ENCODE assay signal across 9 mouse cellular contexts in the genomic region with DNA sequence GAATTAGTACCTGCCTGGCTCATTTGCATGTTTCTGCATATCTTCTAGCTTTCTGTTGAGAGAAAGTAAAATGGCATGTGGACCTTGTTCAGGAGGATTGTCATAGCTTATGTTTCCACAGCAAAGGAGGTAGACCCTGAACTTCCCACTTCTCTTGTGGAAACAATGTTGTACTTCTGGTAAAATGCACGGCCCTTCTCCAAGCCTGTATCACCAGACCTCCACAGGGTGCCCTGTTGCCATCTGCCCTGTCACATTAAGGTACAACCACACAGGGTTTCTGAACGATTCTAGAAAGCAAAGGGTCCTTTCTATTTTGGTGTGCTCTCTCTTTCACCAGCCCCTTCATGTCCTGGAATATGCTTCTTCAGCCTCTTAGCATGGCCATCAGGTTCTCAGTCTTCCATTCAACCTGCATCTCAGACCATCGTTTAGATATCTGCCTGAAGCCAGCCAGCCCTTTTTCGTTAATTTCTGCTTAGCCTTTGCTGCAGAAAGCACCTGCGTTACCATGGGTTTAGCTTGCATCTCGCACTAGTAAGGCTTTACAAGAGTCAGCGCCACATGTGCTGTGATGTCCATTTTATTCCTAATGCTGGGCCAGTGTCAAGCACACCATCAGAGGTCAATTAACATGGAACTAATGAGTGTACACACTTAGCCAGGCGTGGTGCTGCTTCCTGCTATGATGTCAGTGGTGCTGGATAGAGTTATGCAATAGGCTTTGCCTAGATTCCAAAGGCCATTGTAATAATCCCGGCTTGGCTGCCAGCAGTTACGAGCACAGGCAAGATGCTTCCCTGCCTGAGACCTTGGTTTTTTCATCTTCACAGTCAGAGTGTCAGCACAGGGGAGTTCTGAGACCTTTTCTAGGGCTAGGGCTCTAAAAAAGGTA.
DNase-seq lines count a peak whose midpoint lies in the region; ATAC-seq and TF ChIP-seq lines count a peak whose summit lies in the region.
"Had no signal": no experiment of that assay in that cellular context is flagged by ENCODE, and none has a peak within 500 bp of the region (broad histone marks: within the 10 kb centered on the region; RNA-seq: fewer than 3 reads in every experiment).

No protein-coding gene starts in this region.

- intact Hi-C loops in heart, postnatal 14 days (cut with DNase I) = no loop called here
- intact Hi-C loops in left cerebral cortex, postnatal 36 days (cut with DNase I) = no loop called here

- 64% methylated on average over 10 of the region's 10 CpGs for WGBS in stomach, postnatal 0 days

- no peak overlapping the region for H3K27ac ChIP-seq in stomach, postnatal 0 days (replicated peaks)
- H3K27ac ChIP-seq: heart, embryonic 15.5 days had no signal

- no peak overlapping the region for H3K4me2 ChIP-seq in stomach, postnatal 0 days (replicated peaks; ENCODE audit: low read depth)
- H3K4me2 ChIP-seq: heart, embryonic 15.5 days had no signal

- no peaks in the 10 kb centered on the region for H3K36me3 ChIP-seq in stomach, postnatal 0 days (ENCODE audit: control insufficient read depth, insufficient read depth, low read length)
- H3K36me3 ChIP-seq: heart, embryonic 15.5 days had no signal

- no peaks in the 10 kb centered on the region for H3K27me3 ChIP-seq in stomach, postnatal 0 days (ENCODE audit: control insufficient read depth, insufficient read depth, low read length)
- H3K27me3 ChIP-seq: heart, embryonic 15.5 days had no signal

- TF ChIP-seq EP300 in stomach, postnatal 0 days (optimal IDR thresholded peaks at IDR 0.05) = no peak

- peak; percentile 6 for DNase-seq in adrenal gland, adult 8-10 months
- DNase-seq in adrenal gland, postnatal 4 days (ENCODE audit: low spot score in 2 of 2) = no peak
- DNase-seq in urinary bladder, postnatal 25 days (ENCODE audit: low spot score) = peak; percentile 27
- no peak for DNase-seq in urinary bladder, postnatal 4 days (ENCODE audit: low spot score in 2 of 2)
- peak; percentile 41 to 57 for DNase-seq in heart, postnatal 14 days
- DNase-seq in stomach, postnatal 0 days (ENCODE audit: low spot score) = peak; percentile 30
- DNase-seq in left cerebral cortex, postnatal 36 days (ENCODE audit: low spot score in 2 of 2) = no peak

- H3K4me1 ChIP-seq in stomach, postnatal 0 days (replicated peaks; ENCODE audit: control insufficient read depth, insufficient read depth) = no peaks in the 10 kb centered on the region
- H3K4me1 ChIP-seq: heart, embryonic 15.5 days had no signal

- no peak for TF ChIP-seq CTCF in stomach, postnatal 0 days (IDR thresholded peaks at IDR 0.05; ENCODE audit: low read depth)

- no peak overlapping the region for H3K9ac ChIP-seq in stomach, postnatal 0 days (ENCODE audit: low read length)
- H3K9ac ChIP-seq: heart, embryonic 15.5 days had no signal

- peak; percentile 93 for ATAC-seq in stomach, postnatal 0 days (ENCODE audit: low FRiP score, low TSS enrichment)
- no peak for ATAC-seq in monocyte, adult 5-6 weeks (replicated peaks; ENCODE audit: insufficient number of reproducible peaks, low FRiP score, low TSS enrichment, poor library complexity, severe bottlenecking)

- no peaks in the 10 kb centered on the region for H3K9me3 ChIP-seq in stomach, postnatal 0 days (ENCODE audit: control insufficient read depth, low read length)
- H3K9me3 ChIP-seq: heart, embryonic 15.5 days had no signal

- no peak overlapping the region for H3K4me3 ChIP-seq in stomach, postnatal 0 days (ENCODE audit: low read depth, low read length)
- H3K4me3 ChIP-seq: heart, embryonic 15.5 days had no signal

Comparison
In these comparisons a context has a peak if more than half of its experiments do, and no peak if none do; other contexts are left out.
1. DNase-seq: peak in adrenal gland, adult 8-10 months (single experiment), urinary bladder, postnatal 25 days (single experiment), heart, postnatal 14 days (2 of 2) and stomach, postnatal 0 days (single experiment); none in adrenal gland, postnatal 4 days (0 of 2), urinary bladder, postnatal 4 days (0 of 2) and left cerebral cortex, postnatal 36 days (0 of 2).